Mouse (Mus musculus) splenic B cell, adult 2 months (primary cell): ENCODE data around the gene Tldc2.
A peak's percentile ranks its signal among the peaks of the same experiment; 100 is the strongest.

Experiments
- DNase-seq: peaks from one replicate; pipeline ENCODE4 v3.0.0-alpha.2; 2011; ENCODE audit warnings: low read depth, low spot score
- H3K27me3 ChIP-seq: 2 replicates; pipeline ENCODE4 v1.6.1; 2012; ENCODE audit warnings: mild to moderate bottlenecking, low read length, moderate library complexity, mixed read lengths; ENCODE audit not compliant: control insufficient read depth, poor library complexity, insufficient read depth, severe bottlenecking
- H3K36me3 ChIP-seq: 2 replicates; pipeline ENCODE4 v1.6.1; 2012; ENCODE audit warnings: mild to moderate bottlenecking, low read length, moderate library complexity, mixed read lengths; ENCODE audit not compliant: control insufficient read depth, poor library complexity, insufficient read depth, severe bottlenecking

Tldc2 gene

DNA sequence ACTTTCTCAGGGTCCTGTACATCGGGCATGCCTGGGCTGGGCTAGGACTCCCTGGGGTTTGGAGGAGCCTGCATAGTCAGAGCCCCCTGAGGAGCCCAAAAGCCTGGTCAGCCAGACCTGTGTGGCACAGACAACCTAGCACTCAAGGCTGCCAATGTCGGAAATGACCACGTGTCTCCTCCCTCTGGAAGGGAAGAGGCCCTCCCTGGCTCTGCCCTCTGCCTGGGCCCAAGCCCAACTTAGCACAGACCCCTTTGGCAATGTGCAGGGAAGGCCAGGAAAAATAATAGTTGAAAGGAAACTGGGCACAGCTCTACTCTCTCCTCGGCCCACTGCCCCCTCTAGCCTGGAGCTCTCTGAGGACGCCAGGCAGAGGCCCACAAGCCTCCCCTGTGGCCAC, 32.0 kb upstream of the Tldc2 start:
- no peak for DNase-seq
- no peaks in the 10 kb centered on the region for H3K27me3 ChIP-seq
- no peaks in the 10 kb centered on the region for H3K36me3 ChIP-seq

DNA sequence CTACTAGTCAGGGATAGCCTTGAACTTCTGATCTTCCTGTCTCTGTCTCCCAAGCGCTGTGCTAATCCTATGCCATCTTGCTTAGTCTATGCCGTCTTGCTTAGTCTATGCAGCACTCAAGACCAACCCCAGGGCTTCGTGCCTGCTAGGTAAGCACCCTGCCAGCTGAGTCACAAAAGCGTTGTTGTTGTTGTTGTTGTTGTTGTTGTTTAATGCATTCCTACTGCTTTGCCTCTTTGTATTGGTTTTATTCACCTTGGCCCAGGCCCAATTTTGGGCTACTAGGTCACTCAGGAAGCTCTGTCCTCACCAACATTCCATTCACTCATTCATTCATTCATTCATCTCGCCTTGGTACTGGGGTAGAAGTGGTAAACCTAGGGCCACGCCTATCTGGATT, 31.1 kb upstream of the Tldc2 start:
- no peaks in the 10 kb centered on the region for H3K27me3 ChIP-seq
- DNase-seq: no peak
- no peaks in the 10 kb centered on the region for H3K36me3 ChIP-seq

DNA sequence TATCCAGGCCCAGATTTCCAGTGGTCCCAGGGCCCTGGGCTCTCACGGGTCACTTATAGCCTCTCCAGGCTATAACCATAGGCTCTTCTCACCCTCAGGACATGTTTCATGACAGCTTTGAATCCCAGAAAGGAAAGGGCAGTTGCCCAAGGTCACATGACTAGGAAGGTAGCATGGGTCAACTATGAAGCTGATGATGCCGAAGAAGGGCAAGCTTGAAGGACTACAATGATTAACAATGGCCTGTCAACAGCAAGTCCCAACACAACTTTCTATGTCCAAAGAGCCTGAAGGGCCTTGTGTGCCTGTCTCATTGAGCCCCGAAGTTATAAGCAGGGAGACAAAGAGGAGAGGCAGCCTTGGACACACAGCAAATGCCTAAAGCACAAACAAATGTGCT, 29.7 kb upstream of the Tldc2 start:
- no peak for DNase-seq
- Histone ChIP-seq H3K27me3 (no peaks in the 10 kb centered on the region), H3K36me3 (no peaks in the 10 kb centered on the region)

DNA sequence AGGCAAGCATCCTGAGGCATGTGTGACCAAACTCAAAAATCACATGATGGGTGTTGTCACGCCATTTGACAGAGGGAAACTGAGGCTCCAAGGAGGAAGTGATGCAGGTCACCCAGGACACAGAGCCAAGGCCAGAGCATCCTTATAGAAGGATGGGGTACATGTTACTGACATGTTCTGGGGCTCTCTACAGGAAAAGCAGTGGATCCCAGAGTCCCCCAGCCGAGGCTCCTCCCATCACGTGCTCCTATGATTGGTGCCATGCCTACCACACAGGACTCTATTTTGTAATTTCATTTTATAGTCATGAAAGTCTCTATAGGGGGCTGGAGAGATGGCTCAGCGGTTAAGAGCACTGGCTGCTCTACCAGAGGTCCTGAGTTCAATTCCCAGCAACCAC, 29.1 kb upstream of the Tldc2 start:
- H3K36me3 ChIP-seq: no peaks in the 10 kb centered on the region
- no peaks in the 10 kb centered on the region for H3K27me3 ChIP-seq
- DNase-seq: no peak

DNA sequence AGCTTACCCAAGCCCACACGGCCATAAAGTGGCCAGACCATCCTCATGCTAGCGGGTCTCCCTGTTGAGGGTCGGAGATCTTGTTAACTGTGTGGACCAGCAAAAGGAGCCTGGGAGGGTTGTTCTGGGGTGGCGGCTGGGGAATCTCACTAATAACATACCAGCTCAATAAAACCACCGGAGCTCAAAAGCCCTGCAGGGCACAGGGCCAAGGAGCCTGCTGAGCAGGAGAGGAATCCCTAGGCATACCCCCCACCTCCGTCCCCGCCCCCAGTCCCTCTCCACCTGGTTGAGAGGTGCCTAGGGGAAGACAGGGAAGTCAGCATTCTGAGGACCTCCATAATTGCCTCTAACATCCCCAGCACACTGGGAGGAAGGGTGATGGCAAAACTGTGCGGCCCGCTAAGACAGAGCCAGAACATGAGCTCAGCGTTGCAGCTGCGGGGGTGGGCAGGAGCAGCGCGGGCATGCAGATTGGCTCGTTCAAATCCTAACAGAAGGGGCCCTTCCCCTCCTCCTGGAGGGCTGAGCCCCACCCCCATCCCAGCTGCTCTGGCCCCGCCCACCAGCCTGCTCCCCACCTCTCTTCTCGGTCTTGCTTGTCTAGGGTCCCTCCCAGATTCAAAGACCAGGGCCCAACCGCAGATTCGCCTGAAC, 28.4 kb upstream of the Tldc2 start:
- Histone ChIP-seq H3K27me3 (no peaks in the 10 kb centered on the region), H3K36me3 (no peaks in the 10 kb centered on the region)
- DNase-seq: peak; percentile 25

DNA sequence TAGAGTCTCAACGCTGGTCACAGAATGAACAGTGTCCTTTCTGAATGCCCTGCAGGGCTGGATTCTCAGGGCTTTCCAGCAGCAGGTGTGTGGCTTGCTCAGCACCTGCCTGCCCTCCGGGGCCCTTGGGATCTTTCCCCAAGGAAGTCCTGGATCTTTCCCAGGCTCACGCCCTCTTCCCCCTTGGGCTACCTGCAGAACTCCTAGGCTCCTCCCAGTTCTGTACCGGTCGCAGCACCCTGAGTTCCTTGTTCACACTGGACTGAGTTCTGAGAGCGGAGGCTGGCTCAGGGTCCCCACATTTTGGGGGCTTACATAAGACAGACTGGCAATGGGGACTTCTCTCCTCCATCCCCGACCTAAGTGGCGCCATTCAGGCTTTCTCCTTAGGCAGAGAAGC, 27.7 kb upstream of the Tldc2 start:
- H3K36me3 ChIP-seq: no peaks in the 10 kb centered on the region
- no peaks in the 10 kb centered on the region for H3K27me3 ChIP-seq
- no peak for DNase-seq

DNA sequence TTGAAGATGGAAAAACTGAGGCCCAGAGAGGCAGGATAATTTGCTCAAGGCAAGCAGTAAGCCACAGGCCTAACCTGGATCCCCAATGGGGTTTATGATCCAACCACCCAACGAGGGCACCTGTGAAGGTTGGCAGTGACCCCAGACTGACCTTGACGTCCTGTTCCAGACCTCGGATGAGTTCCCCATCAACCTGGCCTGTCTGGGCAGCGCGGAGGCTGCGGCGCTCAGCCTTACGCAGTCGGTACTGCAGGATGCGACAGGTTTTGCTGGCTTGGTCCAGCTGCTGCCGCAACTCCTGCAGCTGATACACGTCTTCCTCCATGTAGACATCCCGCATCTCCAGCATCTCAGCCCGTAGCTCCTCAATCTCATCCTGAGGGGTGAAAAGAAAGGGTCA, 26.8 kb upstream of the Tldc2 start:
- Histone ChIP-seq H3K27me3 (no peaks in the 10 kb centered on the region), H3K36me3 (no peaks in the 10 kb centered on the region)
- DNase-seq: no peak

DNA sequence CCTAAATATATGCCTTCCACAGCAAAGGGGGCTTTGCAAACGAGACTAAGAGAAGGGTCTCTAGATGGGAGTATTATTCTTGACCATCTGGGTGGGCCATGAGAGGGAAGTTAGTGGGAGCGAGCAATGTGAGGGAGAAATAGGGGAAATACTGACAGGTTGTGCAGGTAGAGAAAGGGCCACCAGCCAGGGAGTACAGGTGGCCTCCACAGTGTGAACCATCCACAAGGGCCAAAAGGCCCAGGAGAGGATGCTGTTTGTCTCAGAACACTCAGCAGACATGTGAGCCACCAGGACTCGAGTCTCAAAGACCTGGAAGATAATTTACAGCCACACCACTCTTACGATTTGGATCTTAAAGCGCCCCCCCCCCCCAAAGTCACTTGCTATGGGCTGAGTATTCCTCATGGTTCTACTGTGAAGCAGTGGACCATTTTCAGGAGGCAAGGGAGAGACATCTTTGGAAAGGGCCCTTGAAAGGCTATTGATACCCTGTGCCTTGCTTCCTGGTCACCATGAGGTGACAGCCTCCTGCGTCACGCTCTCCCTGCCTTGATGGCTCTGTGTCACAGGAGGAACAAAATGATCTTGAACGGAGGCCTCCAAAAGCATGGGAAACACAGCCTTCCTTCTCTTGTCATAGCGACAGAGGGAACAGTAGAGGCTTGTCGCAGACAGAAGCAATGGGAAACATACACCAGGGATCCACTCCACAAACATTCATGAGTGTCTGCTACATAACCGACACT, 26.1 kb upstream of the Tldc2 start:
- DNase-seq: no peak
- H3K27me3 ChIP-seq: no peaks in the 10 kb centered on the region
- no peaks in the 10 kb centered on the region for H3K36me3 ChIP-seq

DNA sequence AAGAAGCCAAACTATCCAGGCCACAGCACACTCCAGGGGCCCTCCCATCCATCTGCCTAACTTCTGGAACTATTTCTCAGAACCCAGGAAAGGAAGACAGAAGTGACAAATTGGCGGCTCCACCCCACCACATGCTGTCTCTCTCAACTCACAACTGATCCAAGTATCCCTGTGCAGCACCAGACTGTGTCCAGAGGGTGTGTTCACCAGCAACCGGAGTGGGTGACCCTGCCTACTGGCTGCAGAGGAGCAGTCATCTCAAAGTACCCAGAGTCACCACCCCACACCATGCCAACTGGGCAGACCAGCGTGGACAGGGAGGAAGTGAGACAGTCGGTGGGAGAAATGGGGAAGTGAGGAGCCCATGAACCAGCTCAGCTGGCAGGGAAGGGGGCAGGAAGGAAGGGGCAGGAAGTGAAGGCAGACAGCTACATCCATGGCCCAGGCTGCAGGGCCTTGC, 23.6 kb upstream of the Tldc2 start:
- DNase-seq: peak; percentile 75
- Histone ChIP-seq H3K36me3 (no peaks in the 10 kb centered on the region), H3K27me3 (no peaks in the 10 kb centered on the region)

DNA sequence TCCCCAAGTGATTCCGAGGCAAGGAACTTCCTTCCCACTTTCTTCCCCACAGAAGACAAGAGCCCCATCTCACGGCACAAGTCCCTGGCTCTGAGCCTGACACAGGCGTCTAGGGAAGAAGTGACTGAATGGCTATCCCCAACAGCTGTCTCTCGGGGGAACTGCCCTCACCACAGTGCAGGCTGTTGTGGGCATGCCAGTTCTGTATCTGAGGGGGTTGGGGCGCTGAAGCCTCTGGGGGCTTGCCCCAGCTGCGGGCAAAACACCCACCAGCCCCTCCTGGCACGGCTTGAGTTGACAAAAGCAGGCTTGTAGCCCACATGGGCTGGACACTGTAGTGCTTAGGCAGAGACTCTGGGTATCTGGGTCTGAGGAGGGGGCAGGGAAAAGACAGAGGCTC, 22.7 kb upstream of the Tldc2 start:
- H3K36me3 ChIP-seq: no peaks in the 10 kb centered on the region
- DNase-seq: peak; percentile 13
- no peaks in the 10 kb centered on the region for H3K27me3 ChIP-seq

DNA sequence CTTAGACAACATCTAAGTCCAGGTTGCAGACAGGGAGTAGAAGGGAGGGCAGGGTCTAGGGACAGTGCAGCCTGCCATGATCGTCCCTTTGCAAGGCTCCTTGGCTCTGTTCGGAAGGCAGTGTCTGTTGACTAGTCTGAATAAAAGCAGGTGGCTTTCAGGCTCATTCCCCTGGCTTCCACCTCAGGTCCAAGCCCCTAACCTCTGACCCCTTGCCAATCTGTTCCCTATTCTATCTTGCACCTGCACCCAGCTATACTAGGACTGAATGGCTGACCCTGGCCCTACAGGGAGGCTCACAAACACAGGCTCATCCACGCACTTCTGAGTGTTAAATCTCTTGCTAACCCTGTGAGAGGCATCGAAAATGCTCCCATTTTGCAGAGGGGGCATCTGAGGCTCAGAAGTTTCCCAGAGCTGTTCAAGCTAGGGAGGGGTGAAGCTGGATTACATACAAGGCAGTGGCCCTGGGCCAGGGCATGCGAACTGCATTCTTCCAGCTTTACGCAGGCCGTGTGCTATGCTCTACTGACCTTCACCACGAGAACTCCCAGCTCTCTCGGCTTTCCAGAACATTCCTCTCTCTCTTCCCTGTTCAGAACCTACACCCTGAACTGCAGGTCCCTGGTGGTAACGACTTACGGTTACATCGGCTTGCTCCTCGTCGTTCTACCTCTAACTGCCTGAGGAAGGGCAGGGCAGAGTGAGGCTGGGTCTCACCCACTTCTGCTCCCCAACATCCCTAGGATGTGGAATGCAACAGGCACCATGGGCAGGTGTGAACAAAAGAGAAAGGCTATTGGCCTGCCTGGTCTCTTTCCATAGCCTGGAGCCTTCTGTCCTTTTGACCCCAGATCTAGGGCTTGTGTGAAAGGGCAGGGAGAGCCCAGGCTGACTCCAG, 21.6 kb upstream of the Tldc2 start:
- no peak for DNase-seq
- no peaks in the 10 kb centered on the region for H3K36me3 ChIP-seq
- no peaks in the 10 kb centered on the region for H3K27me3 ChIP-seq

DNA sequence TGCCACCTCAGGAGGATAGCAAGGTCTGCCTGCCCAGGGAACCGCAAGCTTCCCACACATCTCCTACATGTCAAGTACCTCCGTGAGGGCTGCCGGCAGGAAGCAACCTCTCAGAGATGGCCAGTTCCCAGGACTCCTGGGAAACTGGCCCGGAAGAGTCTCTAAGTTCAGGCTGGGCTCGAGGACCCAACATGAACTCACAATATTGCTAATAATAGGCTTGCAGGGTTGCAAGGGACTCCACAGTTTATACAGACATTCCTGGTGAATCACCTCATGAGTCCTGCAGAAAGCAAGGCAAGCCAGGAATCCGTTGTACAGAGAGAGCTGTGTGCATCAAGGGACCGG, 21.0 kb upstream of the Tldc2 start:
- Histone ChIP-seq H3K27me3 (no peaks in the 10 kb centered on the region), H3K36me3 (no peaks in the 10 kb centered on the region)
- no peak for DNase-seq

DNA sequence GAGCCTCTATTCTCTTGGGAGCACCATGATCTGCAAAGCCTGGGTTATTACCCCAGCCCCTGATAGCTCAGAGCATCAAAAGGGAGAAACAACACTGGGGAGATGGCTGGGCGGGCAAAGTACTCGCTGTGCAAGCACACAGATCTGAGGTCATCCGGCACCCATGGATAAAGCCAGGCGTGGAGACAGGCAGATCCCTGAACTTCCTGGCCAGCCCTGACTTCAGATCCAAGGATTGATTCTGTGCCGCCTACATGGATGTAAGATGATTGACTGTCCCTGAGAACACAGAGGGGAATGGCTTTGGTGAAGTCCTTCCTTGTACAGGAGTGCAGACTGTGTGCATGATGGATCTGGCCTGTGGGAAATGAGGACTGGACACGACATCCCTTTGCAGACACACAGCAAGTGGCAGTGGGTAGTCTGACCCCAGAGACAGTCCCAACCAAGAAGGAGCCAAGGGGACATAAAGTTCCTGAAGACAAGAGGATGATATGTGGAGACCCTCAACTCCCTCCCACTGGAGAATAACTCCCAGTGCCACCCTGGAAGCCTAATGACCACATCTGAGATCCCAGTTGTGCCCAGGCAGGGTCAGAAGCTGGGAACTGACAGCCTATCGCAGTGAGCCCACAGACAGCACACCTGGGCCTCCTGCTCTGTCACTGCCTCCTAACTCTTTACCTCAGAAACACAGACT, 20.0 kb upstream of the Tldc2 start:
- Histone ChIP-seq H3K27me3 (no peaks in the 10 kb centered on the region), H3K36me3 (no peaks in the 10 kb centered on the region)
- DNase-seq: no peak

DNA sequence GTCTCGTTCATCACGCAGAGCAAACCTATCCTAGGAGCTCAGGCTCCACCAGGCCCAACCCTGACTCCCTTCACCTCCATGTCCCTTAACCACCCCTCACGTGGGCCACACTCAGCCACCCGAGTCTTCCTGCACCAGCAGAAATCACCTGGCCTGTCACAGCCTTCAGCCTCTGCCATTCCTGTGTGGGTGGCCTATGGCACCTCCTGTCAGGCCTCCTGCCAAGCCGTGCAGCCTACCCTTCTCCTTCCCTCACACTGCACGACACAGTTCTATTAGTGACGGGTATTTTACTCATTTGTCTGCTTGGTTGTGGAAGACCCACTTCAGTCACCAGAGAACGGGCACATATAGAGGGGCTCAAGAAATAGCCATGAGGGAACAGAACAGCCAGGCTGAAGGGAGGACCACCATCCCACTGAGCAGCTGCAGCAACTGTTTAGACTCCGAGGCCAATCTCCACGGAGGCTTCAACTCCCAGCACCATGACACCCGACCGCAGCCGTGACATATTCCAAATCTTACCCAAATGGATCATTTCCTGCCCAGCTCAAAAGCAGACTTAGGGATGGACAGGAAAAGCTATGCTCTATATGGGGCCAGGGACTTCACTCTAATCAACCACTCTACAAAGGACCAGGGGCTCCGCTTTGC, 18.0 kb upstream of the Tldc2 start:
- DNase-seq: no peak
- Histone ChIP-seq H3K27me3 (no peaks in the 10 kb centered on the region), H3K36me3 (no peaks in the 10 kb centered on the region)
